Mouse (Mus musculus): ENCODE measurements around the gene P2ry14. TPM values are rescaled to one million over a fixed set of nuclear protein-coding genes. Genes with fewer than 3 reads are reported as not detected.

The P2ry14 gene
- polyA plus RNA-seq, 1 experiment = not detected

DNA sequence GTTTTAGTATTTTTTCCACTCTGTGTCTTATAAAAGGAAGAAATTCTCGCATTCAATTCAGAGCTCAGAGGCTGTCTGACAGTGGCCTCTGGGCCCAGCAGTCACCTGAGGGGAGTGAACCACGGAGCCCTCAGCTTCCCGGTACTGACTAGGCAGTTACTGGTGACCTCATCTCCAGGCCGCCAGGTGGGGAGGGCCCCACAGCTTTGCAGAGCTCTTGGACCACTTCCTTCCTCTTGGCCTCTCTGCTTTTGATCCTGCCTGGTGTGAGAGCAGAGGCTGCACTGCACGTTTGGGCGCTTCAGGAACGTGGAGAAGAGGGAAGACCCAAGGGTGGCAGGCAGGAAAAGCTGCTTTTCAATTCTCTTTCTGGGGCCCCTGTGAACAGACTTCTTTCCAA is 72.5 kb downstream of the P2ry14 start:
- TF ChIP-seq GATA1 (IDR thresholded peaks at IDR 0.05; ENCODE audit: low read length) = no peak

DNA sequence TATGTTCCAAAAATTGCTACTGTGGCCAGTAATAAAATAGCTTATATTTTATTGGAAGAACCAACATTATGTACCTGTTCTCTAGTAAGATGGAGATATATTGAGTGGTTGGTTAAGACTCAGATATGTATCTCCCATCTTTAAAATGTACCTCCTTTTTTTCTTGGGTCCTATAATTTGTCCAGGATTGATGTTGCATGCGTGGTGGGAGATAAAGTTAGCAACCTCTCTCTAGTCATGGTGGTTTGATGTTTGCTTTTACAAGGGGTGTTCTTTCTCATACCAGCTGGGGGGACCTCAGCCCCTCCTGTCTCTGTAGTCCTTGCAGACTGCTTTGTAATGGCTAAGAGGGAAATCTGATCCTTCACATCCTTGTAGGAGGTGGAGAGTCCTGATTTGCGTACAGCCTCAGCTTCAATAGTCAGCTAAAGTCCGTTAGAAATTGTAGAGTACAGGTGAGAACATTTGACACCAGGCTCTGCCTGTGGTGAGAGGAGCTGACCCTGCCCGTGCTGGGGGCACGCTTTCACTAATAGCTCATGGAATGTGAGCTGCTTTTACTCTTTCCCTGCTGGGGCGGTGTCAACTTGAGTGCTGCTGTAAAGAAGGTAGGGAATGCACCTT is 73.0 kb downstream of the P2ry14 start:
- TF ChIP-seq GATA1 (IDR thresholded peaks at IDR 0.05; ENCODE audit: low read length) = no peak

- TF ChIP-seq GATA1 (IDR thresholded peaks at IDR 0.05; ENCODE audit: low read length) = no peak
Observed at GRCm38 (mm10) chr3:59079327-59079726, 74.1 kb downstream of the P2ry14 start.

GRCm38 (mm10) chr3:59078585-59078984 is 74.8 kb downstream of the P2ry14 start:
- TF ChIP-seq GATA1 (IDR thresholded peaks at IDR 0.05; ENCODE audit: low read length) = no peak

- TF ChIP-seq GATA1 (IDR thresholded peaks at IDR 0.05; ENCODE audit: low read length) = no peak
Observed at GRCm38 (mm10) chr3:59077278-59077677, 76.1 kb downstream of the P2ry14 start.

- TF ChIP-seq GATA1 (IDR thresholded peaks at IDR 0.05; ENCODE audit: low read length) = no peak
Observed at GRCm38 (mm10) chr3:59066558-59067294, 86.7 kb downstream of the P2ry14 start.

DNA sequence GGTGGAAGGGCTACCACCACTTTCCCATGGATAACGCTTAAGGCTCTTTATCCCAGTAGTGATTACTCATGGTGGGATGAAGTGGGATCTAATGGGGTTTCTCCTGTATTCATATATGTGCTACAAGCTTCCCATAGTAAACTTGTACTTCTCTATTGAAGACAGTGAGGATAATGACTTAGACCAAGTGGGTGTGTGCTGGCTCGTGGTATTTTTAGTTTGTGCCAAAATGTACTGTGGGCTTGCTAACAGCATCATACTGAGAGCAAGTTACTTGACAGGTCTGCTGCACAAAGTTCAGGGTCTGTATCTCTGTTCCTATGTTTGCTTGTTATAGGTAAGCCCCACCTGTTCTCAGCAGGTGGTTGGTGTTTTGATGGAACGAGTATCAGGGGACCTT is 87.5 kb downstream of the P2ry14 start:
- no peak for TF ChIP-seq GATA1 (IDR thresholded peaks at IDR 0.05; ENCODE audit: low read length)

Other genes with a start within 250 kb of the P2ry14 start
- gene Med12l, start 147.8 kb downstream of the P2ry14 start, polyA plus RNA-seq (2012) = 0.01 TPM in 1 of 2 replicates, not detected in the other
- 0.03 TPM in 2 replicates for gene Gpr171, start 51.8 kb downstream of the P2ry14 start, polyA plus RNA-seq (2012)
- gene Gpr87, start 41.5 kb upstream of the P2ry14 start, polyA plus RNA-seq (2012) = not detected in 2 replicates
- not detected in 2 replicates for gene P2ry13, start 57.3 kb upstream of the P2ry14 start, polyA plus RNA-seq (2012)
- gene P2ry12, start 109.3 kb upstream of the P2ry14 start, polyA plus RNA-seq (2012) = not detected in 2 replicates
- not detected in 2 replicates for gene Igsf10, start 190.8 kb upstream of the P2ry14 start, polyA plus RNA-seq (2012)

All from G1E-ER4 (cell line).